Mouse (Mus musculus) layer of hippocampus, adult 8-10 months (tissue): ENCODE measurements around the gene Sncb. TPM values are rescaled to one million over a fixed set of nuclear protein-coding genes. Genes with fewer than 3 reads are reported as not detected.

Experiments used
- DNase-seq, 2 experiments: peaks; one replicate each; pipeline ENCODE4 v3.0.0; 2022; ENCODE audit warnings: low spot score in 2 of 2
- total RNA-seq, 4 experiments: library from RNA; stranded (reverse); gene quantifications; 2 replicates each; pipeline ENCODE4 v1.2.4; 2022

Sncb gene
- total RNA-seq, 4 experiments from 2014 or later: 652 to 713 (median 673) TPM

DNA sequence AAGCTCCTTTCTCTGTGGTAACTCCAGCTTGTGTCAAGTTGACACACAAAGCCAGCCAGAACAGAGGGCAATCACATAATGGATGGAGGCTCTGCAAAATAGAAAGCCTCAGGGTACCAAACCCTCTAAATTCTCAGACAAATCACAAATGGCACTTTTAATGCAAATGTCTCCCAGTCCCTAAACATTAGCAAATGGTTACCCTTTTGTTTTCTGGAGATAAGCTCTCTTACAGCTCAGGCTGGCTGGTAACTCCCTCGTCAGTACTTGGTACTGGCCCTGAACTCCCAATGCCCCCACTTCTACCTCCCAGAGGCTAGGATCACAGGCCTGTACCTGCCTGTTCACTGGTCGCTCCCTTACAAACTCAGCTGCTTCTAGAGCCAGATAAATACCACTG is 16.8 kb upstream of the Sncb start:
- DNase-seq: no peak

DNA sequence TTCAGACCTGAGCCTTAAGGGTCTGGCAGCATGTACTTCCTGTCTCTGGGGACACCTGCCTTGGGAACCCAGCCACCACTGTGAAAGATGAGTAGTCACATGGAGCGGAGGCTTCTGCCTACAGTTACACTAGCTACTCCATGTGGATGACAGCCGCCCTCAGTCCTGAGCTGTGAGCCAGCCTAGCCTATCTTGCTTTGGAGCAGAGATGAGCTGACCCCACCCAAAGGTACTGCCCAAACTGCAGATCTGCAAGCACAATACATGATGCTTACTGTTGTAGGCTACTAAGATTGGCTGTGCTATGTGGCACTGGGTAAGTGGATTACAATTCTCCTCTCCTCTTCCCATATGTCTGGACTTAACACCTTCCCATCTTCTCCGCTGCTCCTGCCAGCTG is 14.7 kb upstream of the Sncb start:
- no peak for DNase-seq

DNA sequence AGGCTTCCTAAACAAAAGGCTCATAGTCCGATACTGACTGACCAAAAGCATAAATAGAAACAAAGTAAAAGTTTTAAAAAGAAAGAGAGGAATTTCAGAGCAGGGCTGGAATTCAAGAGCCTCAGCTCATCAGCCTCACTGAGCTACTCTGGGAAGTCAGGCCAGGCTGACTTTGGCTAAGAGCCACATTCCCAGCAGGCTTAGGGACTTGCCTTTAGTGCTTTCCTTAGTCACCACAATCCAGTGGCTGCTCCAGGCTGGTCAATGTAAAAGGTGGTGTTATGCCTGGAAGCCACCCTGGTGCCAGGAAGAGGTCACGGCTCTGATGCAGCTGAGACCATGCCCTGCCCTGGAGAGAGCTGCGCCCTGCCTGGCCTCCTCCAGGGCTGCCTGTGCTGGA is 14.2 kb upstream of the Sncb start:
- no peak for DNase-seq

DNA sequence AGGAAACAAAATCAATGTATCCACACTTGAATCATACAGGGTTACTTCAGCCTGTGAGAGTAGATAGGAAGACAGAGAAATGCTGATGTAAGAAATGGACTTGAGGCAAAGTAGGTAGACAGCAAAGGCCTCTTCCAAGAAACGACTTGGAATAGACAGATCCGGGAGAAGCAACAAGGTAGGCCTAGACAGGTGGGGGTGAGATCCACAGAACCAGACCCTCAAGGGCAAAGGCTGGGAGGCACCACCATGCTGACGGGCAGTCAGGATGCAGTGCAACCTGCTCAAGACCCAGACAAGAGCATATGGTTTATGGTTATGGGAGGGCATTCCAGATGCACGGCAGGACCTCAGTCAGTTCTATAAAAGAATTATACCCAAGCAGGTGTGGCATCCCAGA is 617 bp upstream of the Sncb start:
- no peak for DNase-seq

DNA sequence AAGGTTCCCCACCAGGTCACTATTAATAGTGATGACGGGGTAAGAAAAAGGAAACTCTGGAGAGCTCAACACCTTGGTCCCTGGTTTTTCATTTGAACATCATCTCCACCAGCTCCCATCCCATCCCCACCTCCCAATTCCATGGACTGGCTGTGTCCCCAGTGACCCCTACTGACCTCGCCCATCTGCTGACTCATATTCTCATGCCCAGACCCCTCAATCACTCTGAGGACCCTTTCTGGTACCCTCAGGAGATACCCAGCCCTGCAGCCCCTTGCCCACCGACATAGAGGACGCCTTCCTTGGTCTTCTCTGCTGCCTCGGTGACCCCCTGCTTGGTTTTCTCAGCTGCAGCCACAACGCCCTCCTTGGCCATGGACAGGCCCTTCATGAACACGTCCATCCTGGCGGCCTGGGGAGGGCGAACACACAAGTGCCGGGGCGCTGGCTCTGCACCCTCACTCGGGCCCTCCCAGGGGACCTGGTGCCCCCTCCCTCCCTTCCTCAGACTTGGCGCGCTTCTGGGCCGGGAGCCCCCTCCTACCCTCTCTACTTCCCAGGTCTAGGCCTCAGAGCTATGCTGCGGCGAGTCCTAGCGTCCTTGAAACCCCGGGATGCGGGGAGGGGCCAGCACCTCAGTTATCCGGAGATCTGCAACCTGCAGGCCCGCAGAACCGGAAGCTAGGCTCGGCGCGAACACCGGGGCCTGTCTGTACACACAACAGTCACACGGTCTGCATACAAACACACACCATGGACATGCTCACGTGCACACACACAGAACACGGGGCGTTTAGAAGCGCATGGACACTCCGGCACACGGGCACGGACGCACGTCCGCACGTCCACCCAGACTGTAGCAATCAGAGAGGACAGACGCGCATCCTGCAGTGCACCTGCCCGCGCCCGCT is 859 bp downstream of the Sncb start:
- DNase-seq: peak in 1 of 2 experiments; percentile 40

DNA sequence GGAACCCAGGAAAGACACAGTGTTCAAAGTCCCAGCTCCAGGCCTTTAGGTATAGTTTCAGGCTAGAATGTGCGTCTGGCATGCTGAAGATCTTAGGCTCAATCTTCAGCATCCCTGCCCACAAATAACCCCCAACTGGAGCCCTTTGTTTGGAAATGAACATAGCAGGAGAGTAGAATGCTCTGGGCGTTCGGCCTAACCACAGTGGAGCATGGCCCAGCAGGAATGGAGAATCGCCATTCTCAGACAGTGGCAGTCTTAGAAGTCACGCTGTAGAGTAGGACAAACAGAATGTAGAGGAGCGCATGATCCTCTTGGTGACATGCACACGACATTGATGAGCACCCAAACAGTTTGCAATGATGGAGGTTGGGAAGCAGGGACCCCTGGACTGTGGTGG is 5.5 kb downstream of the Sncb start:
- peak in 1 of 2 experiments; percentile 13 for DNase-seq

DNA sequence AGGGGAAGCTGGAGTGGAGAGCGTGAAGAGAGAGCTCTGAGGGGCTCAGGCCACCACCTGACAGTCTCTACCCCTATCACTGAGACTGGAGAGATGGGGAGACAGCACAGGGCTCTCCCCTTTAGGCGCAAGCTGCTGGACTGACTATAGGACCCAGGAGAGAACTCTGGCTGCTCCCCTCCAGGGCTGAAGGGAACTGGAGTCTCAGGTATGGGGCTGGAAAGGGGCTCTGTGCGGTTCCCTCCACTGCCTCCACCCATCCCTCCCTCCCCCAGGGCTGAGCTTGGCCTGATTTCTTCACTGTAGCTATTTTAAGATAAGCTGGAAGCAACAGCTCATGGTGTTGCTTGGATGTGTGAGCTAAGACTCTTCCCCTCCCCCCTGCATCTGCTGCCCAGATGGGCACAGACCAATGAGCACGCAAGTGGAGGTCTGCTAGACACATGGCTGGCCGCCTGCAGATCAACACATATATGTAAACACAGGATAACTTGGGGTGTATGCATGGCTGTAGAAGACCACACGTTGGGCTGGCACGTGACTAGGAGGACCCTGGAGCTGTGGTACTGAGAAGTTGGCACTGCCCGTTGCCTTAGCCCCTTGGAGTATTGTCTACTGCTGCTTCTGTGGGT is 6.1 kb downstream of the Sncb start:
- DNase-seq: peak; percentile 90 to 91

DNA sequence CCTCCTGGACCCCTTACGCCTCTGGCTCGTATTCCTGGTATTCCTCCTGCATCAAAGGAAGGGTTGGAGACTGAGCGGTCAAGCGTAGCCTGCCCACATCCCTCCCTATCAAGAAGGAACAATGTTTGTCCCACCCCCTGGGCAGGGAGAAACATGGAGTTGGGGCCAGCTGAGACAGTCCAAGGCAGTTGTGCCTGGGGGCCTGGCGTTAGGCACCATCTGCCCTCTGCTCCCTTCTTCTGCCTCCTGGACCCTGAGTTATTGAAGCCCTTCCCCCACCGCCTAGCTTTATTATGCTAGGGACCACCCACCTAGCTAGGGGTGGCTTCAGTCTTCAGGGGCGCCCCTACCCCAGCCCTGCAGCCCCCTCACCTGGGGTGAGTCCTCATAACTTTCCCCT is 6.9 kb downstream of the Sncb start:
- DNase-seq: peak in 1 of 2 experiments; percentile 22

DNA sequence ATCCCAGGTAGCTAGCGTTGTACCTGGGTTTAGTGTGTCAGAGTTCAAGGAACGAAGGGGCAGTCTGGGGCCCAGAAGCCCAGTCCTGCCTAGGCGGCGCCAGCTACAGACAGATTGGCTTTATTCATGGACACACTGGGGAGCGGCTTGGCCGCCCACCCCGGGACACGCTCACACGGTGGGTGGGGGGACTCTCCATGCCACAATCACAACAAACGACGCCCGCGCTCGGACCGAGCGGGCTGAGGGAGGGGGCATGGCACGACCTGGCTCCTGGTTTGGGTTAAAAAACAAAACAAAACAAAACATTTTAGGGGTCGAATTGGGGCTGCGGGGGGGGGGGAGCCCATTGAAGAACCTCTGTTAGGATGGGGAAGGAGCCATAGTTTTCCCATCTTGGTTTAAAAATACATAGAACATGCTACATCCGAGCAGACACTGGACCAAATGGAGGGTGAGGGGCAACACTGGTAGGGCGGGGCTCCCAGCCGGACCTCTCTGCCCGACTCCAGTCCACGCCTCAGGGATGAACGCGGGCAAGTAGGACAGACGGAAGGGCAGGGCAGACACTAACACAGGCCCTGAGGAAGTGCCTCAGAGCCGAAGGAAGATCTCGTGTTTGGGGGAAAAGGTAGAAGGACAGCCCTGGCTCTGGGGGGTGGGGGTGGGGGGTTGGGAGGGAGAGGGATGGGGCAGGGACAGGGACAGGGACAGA is 7.5 kb downstream of the Sncb start:
- peak in 1 of 2 experiments; percentile 13 for DNase-seq

DNA sequence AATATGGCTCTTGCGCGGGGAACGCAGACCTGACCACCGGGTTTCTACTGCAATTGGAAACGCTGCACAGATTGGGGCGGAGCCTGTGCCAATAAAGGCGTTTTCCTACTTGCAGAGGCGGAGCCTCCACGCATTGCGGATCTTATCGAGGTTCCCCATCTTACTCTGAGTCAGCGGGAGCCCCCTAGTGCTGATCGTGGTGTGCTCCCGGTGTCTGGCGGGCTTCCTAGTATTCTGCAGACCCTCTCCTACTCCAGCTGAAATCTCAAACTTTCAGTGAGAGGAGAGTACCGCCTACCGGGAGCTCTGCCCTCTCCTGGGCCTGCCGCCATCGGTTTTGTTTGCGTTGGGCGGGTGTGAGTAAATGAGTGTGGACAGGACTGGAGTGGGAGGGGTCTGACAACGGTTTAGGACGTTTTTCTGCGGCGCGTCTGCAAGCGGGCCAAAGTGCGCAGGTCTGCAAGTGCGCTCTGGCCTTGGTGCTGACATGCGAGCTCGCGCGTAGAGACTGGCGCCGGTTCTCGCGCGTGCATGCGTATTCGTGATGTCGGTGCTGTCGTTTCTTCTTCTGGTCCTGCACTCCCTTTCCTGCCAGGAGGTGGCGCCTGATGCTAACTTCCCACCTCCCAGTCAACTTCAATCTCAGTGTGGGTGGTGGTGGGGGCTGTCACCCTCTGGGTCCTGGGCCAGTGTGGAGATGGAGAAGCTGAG is 8.2 kb downstream of the Sncb start:
- DNase-seq: peak; percentile 89 to 90

DNA sequence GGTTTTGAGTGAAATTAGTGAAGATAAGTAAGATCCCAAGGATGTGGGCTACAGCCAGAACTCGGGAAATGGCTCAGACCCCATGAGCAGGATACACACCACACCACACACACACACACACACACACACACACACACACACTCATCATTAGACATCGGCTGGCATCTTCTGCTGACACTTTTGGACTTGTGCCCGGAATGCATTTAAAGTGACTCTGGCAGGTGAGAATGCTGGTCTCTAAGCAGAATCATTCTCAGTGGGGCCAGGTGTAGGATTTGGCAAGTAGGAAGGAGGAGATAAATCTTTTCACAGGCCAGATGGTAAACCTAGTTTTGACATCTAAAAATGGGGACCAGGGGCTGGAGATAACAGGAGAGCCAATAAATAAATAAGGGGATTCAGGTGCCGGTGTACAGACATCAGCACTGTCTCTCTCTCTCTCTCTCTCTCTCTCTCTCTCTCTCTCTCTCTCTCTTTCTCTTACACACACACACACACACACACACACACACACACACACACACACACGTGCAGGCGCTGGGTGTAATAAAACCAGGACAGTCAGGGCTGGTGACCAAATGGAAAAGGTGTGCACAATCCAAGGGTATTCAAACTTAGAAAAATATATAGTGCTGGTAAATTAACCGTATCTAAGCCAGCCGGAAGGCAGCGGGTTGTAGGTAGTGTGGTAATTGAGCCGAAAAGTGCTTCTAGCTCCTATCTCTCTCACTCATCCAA is 9.1 kb downstream of the Sncb start:
- no peak for DNase-seq

DNA sequence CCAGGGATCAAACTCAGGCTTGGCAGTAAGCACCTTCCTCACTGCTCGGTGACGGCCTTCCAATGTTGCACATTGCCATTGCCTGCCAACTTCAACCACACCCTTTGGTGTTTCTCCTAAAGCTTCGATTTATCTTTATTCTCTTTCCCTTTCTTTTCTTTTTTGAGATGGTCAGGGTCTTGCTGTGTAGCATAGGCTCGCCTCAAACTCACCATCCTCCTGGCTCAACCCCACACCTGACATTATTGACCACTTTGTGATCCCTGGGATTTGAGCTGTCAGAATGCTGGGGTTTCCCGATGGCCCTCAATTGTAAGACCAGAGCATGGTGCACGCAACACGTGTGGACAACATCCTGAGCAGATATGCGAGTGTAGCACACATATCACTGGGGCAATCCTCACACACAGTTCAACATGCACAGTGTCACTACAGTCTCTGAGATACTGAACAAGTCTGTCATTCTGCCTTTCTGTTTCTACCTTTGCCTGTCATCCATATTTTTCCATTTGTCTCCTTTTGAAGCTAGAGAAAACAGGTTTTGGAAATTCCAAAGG is 10.2 kb downstream of the Sncb start:
- DNase-seq: peak in 1 of 2 experiments; percentile 7

DNA sequence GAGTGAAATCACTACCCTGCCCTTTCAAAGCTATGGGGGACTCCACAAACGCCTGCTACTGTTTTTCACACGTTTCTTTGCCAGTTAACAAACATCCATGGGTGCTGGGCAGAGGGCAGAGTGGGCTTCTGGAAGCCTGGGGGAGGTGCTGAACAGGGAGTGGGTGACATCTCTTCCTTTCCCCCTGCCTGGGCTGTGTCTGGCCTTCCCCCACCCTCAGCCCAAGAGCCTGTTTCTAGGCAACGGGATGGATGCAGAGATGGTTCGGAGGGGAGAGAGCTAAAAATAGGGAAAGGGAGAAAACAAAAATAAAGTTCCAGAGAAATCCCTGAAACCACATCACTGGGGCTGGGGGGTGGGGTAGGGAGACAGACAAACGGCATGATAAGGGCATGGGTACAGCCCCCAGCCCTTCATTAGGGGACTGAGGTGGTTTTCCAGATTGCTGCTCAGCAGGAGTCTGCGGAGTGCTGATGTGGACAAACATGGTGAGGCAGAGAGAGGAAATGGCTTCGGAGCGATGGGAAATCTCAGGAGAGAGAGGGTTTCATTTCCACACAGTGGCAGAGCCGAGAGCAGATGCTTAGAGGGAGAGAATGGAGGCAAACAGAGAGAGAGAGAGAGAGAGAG is 11.1 kb downstream of the Sncb start:
- peak in 1 of 2 experiments; percentile 48 for DNase-seq

DNA sequence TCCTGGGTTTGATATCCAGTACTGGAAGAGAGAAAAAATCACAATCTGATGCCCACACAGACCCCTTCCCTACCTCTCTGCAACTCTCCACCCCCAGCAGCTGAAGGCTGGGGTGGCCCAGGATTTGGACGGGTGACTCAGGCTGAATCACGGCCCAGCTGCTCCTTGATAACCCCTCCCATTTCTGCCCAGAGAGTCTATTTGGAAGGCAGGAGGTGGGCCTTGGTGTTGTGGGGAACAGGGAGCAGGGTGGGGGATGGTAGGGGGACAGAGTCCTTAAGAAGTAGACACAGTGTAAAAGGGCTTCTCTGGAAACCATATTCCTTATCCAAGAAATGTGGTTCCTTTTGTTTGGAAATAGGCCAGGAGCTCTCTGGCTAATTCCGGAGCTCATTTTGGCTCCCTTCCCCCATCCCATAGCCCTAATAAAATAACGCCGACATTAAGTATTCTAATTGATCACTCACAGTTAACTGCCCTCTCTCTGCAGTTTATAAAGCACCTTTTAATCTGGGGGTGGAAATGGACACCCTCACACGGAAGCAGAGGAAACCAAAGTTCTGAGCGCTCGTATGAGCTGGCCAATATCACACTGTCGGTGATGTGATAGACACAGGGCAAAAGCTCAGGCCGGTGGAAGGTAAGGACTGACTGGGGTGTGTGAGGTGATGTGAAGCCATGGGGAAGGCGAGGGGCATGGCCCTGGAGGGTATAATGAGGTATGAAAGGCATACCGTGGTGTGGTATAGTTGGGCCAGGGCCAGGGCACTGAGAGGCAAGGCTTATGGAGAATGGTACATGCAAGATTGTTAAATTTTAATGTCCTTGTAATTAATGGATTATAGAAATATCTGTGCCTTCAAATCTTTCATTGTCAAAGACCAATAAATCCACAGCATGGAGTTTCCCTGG is 12.0 kb downstream of the Sncb start:
- DNase-seq: peak in 1 of 2 experiments; percentile 20

DNA sequence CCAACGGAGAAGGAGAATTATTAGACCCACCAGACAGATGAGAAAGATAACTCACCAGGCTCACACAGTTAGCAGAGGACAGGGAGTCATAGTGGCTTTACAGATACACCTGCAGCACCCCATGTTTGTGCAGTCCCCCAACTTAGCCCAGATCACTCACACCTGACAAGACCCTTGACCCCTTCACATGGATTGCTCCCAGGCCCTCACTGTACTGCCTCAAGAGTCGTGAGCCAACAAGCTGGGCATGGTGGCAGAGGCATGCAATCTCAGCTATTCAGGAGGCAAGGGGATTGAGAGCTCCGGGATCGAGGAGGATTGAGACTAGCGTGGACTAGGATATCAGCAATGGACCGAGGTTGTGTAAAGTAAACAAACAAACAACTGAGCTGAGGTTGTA is 12.7 kb downstream of the Sncb start:
- DNase-seq: no peak

DNA sequence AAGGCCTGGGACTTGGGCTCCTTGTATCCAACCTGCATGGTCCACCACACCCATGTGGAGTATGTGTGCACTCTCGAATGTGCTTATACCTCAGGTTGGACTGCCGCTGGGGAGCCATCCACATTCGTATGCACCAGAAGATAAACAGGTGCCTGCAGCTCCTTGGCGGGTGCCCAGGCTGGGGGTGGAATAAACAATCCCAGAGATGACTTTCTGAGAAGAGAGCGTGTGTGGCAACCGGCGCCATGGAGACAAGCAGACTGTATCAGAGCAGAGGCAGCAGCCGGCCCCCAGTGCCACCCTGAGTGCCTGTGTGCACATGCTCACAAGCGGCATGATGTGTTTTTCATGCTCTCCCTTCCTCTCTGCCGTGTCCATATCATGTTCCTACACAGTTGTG is 13.7 kb downstream of the Sncb start:
- DNase-seq: peak; percentile 91 to 92

DNA sequence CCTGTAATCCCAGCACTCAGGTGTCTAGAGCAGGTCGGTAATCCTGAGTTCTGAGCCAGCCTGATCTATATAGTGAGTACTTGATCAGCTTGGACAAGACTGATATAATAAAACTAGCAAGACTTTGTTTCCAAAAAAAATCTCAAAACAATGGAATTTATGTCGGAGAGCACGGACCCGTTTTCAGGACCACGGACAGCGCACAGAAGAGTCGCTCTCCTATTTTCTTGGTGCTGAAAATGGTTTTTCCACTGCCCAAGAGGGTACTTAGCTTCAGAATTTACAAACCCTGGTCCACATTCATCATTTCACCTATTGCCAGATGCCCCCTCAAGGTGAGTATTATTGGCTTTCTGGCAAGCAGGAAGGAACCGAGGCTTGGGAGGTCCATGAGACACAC is 15.7 kb downstream of the Sncb start:
- no peak for DNase-seq

DNA sequence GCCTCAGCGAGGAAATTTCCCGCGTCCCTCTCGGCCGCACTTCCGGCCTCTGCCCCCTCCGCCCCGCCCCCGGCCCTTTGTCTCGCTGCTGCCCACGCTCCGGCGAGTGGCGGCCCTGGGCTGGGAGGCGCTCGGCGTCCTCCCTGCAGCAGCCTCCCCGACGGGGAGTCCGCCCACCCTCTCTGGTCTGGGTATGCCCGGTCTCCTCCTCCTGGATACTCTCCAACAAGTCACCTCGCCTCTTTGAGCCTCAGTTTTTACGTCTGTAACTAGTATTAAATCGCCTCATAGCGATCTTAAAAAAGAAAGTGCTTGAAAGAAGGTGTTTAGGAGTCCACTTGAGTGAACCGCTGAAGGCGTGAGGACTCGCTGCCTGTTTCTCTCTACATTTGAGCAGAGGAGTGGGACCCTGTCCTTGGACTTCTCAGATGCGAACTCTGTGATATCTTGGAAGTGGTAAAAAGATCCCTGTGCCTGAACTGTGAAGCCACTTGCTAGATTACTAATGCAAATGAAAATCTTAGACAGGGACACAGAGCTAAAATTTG is 16.5 kb downstream of the Sncb start, which contains the start of gene Gprin1:
Gprin1 (minus strand) TSS at position 11 of the 548 bp plus-strand sequence.
- no peak for DNase-seq
